Mouse (Mus musculus) olfactory bulb, adult 2 months (tissue): Measurements from ENCODE around the gene Syce1l.

Experiments
- CTCF ChIP-seq: fragments of 200-500 bp; IDR thresholded peaks from 2 replicates; pipeline ENCODE4 v1.5.1; 2012; ENCODE audit warnings: low read depth, mild to moderate bottlenecking, low read length, moderate library complexity; ENCODE audit not compliant: insufficient read depth
- POLR2A ChIP-seq: fragments of 200-500 bp; IDR thresholded peaks from 2 replicates; pipeline ENCODE4 v1.6.1; 2012; ENCODE audit warnings: mild to moderate bottlenecking, low read depth, low read length, moderate library complexity; ENCODE audit not compliant: insufficient read depth

DNA sequence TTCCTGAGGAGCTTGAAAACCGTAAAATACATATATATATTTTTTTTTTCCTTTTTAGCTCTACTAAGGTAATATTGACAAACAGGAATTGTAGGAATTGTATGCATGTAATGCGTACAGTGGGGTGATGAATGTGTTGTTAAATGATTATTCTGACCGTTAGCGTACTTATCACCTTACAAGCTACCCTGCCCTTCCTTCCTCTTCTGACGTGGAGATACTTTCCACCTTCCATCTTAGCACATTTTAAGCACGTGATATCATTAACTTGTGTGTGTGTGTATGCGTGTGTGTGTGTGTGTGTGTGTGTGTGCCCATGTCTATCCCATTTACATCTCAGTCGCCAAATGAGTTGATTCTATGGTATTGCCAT lies 45.5 kb downstream of the Syce1l start:
- no peak for TF ChIP-seq POLR2A
- no peak for TF ChIP-seq CTCF
